Mouse (Mus musculus): ENCODE data around the gene Neu3. TPM values are rescaled to one million over a fixed set of nuclear protein-coding genes. Genes with fewer than 3 reads are reported as not detected.

Gene Neu3
- polyA plus RNA-seq, 1 experiment from 2014 or later = 5.2 TPM

GRCm38 (mm10) chr7:99794096-99794495 lies 34.1 kb downstream of the Neu3 start:
- Histone ChIP-seq H3K36me3 (ENCODE audit: control insufficient read depth, insufficient read depth) (no peaks in the 10 kb centered on the region), H3K4me2 (ENCODE audit: low read depth, low read length) (no peak overlapping the region), H3K27ac (ENCODE audit: low read length) (no peak overlapping the region), H3K9ac (ENCODE audit: low read length) (no peak overlapping the region), H3K4me1 (ENCODE audit: control insufficient read depth, insufficient read depth, low read length) (no peaks in the 10 kb centered on the region; the same call in none of the 2 replicates), H3K4me3 (ENCODE audit: low read length) (no peak overlapping the region), H3K9me3 (replicated peaks; ENCODE audit: control insufficient read depth, low read length) (peaks cover 7% of the 10 kb centered on the region), H3K27me3 (ENCODE audit: control insufficient read depth, insufficient read depth, low read length) (no peaks in the 10 kb centered on the region)
- 41% methylated on average over 2 of the region's 2 CpGs for WGBS
- no peak for ATAC-seq (replicated peaks; ENCODE audit: extremely low read depth, insufficient read depth, low FRiP score)

GRCm38 (mm10) chr7:99790816-99791215 lies 37.4 kb downstream of the Neu3 start:
- H3K4me1 ChIP-seq (ENCODE audit: control insufficient read depth, insufficient read depth, low read length) = no peaks in the 10 kb centered on the region; the same call in none of the 2 replicates
- no peaks in the 10 kb centered on the region for H3K27me3 ChIP-seq (ENCODE audit: control insufficient read depth, insufficient read depth, low read length)
- 81% methylated on average over 10 of the region's 10 CpGs for WGBS
- peaks cover 7% of the 10 kb centered on the region for H3K9me3 ChIP-seq (replicated peaks; ENCODE audit: control insufficient read depth, low read length)
- no peak for ATAC-seq (replicated peaks; ENCODE audit: extremely low read depth, insufficient read depth, low FRiP score)
- no peaks in the 10 kb centered on the region for H3K36me3 ChIP-seq (ENCODE audit: control insufficient read depth, insufficient read depth)
- H3K4me2 ChIP-seq (ENCODE audit: low read depth, low read length) = no peak overlapping the region
- no peak overlapping the region for H3K9ac ChIP-seq (ENCODE audit: low read length)
- no peak overlapping the region for H3K4me3 ChIP-seq (ENCODE audit: low read length)
- H3K27ac ChIP-seq (ENCODE audit: low read length) = no peak overlapping the region

- 58% methylated on average over 5 of the region's 5 CpGs for WGBS
- ATAC-seq (replicated peaks; ENCODE audit: extremely low read depth, insufficient read depth, low FRiP score) = no peak
- Histone ChIP-seq H3K9ac (ENCODE audit: low read length) (no peak overlapping the region), H3K4me3 (ENCODE audit: low read length) (no peak overlapping the region), H3K27me3 (ENCODE audit: control insufficient read depth, insufficient read depth, low read length) (no peaks in the 10 kb centered on the region), H3K27ac (ENCODE audit: low read length) (no peak overlapping the region), H3K9me3 (replicated peaks; ENCODE audit: control insufficient read depth, low read length) (peaks cover 7% of the 10 kb centered on the region), H3K4me2 (ENCODE audit: low read depth, low read length) (no peak overlapping the region), H3K4me1 (ENCODE audit: control insufficient read depth, insufficient read depth, low read length) (no peaks in the 10 kb centered on the region), H3K36me3 (ENCODE audit: control insufficient read depth, insufficient read depth) (no peaks in the 10 kb centered on the region)
Measured at GRCm38 (mm10) chr7:99788563-99788962, 39.7 kb downstream of the Neu3 start.

- Histone ChIP-seq H3K4me3 (ENCODE audit: low read length) (no peak overlapping the region), H3K4me2 (ENCODE audit: low read depth, low read length) (no peak overlapping the region), H3K27me3 (ENCODE audit: control insufficient read depth, insufficient read depth, low read length) (no peaks in the 10 kb centered on the region), H3K27ac (ENCODE audit: low read length) (no peak overlapping the region), H3K4me1 (ENCODE audit: control insufficient read depth, insufficient read depth, low read length) (no peaks in the 10 kb centered on the region), H3K9ac (ENCODE audit: low read length) (no peak overlapping the region), H3K9me3 (replicated peaks; ENCODE audit: control insufficient read depth, low read length) (peaks cover 5% of the 10 kb centered on the region; the same call in 1 of the 2 replicates), H3K36me3 (ENCODE audit: control insufficient read depth, insufficient read depth) (no peaks in the 10 kb centered on the region)
- 62% methylated on average over 2 of the region's 2 CpGs for WGBS
- ATAC-seq (replicated peaks; ENCODE audit: extremely low read depth, insufficient read depth, low FRiP score) = no peak
Measured at GRCm38 (mm10) chr7:99787935-99788334, 40.3 kb downstream of the Neu3 start.

- no peak overlapping the region for H3K27ac ChIP-seq (ENCODE audit: low read length)
- no peaks in the 10 kb centered on the region for H3K27me3 ChIP-seq (ENCODE audit: control insufficient read depth, insufficient read depth, low read length)
- peaks cover 4% of the 10 kb centered on the region; the same call in 1 of the 2 replicates for H3K9me3 ChIP-seq (replicated peaks; ENCODE audit: control insufficient read depth, low read length)
- H3K36me3 ChIP-seq (ENCODE audit: control insufficient read depth, insufficient read depth) = no peaks in the 10 kb centered on the region
- H3K9ac ChIP-seq (ENCODE audit: low read length) = no peak overlapping the region
- H3K4me2 ChIP-seq (ENCODE audit: low read depth, low read length) = no peak overlapping the region
- no peak for ATAC-seq (replicated peaks; ENCODE audit: extremely low read depth, insufficient read depth, low FRiP score)
- H3K4me1 ChIP-seq (ENCODE audit: control insufficient read depth, insufficient read depth, low read length) = no peaks in the 10 kb centered on the region
- WGBS = 87% methylated on average over 3 of the region's 3 CpGs
- no peak overlapping the region for H3K4me3 ChIP-seq (ENCODE audit: low read length)
Measured at GRCm38 (mm10) chr7:99786774-99787173, 41.4 kb downstream of the Neu3 start.

- H3K9ac ChIP-seq (ENCODE audit: low read length) = no peak overlapping the region
- H3K4me3 ChIP-seq (ENCODE audit: low read length) = no peak overlapping the region
- H3K36me3 ChIP-seq (ENCODE audit: control insufficient read depth, insufficient read depth) = no peaks in the 10 kb centered on the region
- no peak overlapping the region for H3K4me2 ChIP-seq (ENCODE audit: low read depth, low read length)
- no peaks in the 10 kb centered on the region for H3K27me3 ChIP-seq (ENCODE audit: control insufficient read depth, insufficient read depth, low read length)
- no peaks in the 10 kb centered on the region for H3K4me1 ChIP-seq (ENCODE audit: control insufficient read depth, insufficient read depth, low read length)
- 79% methylated on average over 3 of the region's 3 CpGs for WGBS
- ATAC-seq (replicated peaks; ENCODE audit: extremely low read depth, insufficient read depth, low FRiP score) = no peak
- no peak overlapping the region for H3K27ac ChIP-seq (ENCODE audit: low read length)
- H3K9me3 ChIP-seq (replicated peaks; ENCODE audit: control insufficient read depth, low read length) = no peaks in the 10 kb centered on the region
Measured at GRCm38 (mm10) chr7:99785553-99785952, 42.7 kb downstream of the Neu3 start.

GRCm38 (mm10) chr7:99783421-99783820 lies 44.8 kb downstream of the Neu3 start:
- no peak overlapping the region for H3K9ac ChIP-seq (ENCODE audit: low read length)
- no peak overlapping the region for H3K27ac ChIP-seq (ENCODE audit: low read length)
- no peaks in the 10 kb centered on the region; the same call in 1 of the 2 replicates for H3K9me3 ChIP-seq (replicated peaks; ENCODE audit: control insufficient read depth, low read length)
- H3K4me2 ChIP-seq (ENCODE audit: low read depth, low read length) = no peak overlapping the region
- ATAC-seq (replicated peaks; ENCODE audit: extremely low read depth, insufficient read depth, low FRiP score) = no peak
- WGBS = 85% methylated on average over 7 of the region's 7 CpGs
- H3K4me1 ChIP-seq (ENCODE audit: control insufficient read depth, insufficient read depth, low read length) = no peaks in the 10 kb centered on the region
- no peak overlapping the region for H3K4me3 ChIP-seq (ENCODE audit: low read length)
- no peaks in the 10 kb centered on the region for H3K36me3 ChIP-seq (ENCODE audit: control insufficient read depth, insufficient read depth)
- no peaks in the 10 kb centered on the region for H3K27me3 ChIP-seq (ENCODE audit: control insufficient read depth, insufficient read depth, low read length)

- 70% methylated on average over 2 of the region's 2 CpGs for WGBS
- no peaks in the 10 kb centered on the region for H3K27me3 ChIP-seq (ENCODE audit: control insufficient read depth, insufficient read depth, low read length)
- no peak overlapping the region for H3K4me2 ChIP-seq (ENCODE audit: low read depth, low read length)
- H3K4me3 ChIP-seq (ENCODE audit: low read length) = no peak overlapping the region
- no peak overlapping the region for H3K9ac ChIP-seq (ENCODE audit: low read length)
- H3K27ac ChIP-seq (ENCODE audit: low read length) = no peak overlapping the region
- no peaks in the 10 kb centered on the region for H3K36me3 ChIP-seq (ENCODE audit: control insufficient read depth, insufficient read depth)
- no peaks in the 10 kb centered on the region; the same call in 1 of the 2 replicates for H3K9me3 ChIP-seq (replicated peaks; ENCODE audit: control insufficient read depth, low read length)
- ATAC-seq (replicated peaks; ENCODE audit: extremely low read depth, insufficient read depth, low FRiP score) = no peak
- H3K4me1 ChIP-seq (ENCODE audit: control insufficient read depth, insufficient read depth, low read length) = no peaks in the 10 kb centered on the region
Measured at GRCm38 (mm10) chr7:99781916-99782315, 46.3 kb downstream of the Neu3 start.

GRCm38 (mm10) chr7:99781385-99781784 lies 46.8 kb downstream of the Neu3 start:
- Histone ChIP-seq H3K9ac (ENCODE audit: low read length) (no peak overlapping the region), H3K27me3 (ENCODE audit: control insufficient read depth, insufficient read depth, low read length) (no peaks in the 10 kb centered on the region), H3K4me1 (ENCODE audit: control insufficient read depth, insufficient read depth, low read length) (no peaks in the 10 kb centered on the region), H3K9me3 (replicated peaks; ENCODE audit: control insufficient read depth, low read length) (no peaks in the 10 kb centered on the region; the same call in 1 of the 2 replicates), H3K4me3 (ENCODE audit: low read length) (no peak overlapping the region), H3K36me3 (ENCODE audit: control insufficient read depth, insufficient read depth) (no peaks in the 10 kb centered on the region), H3K4me2 (ENCODE audit: low read depth, low read length) (no peak overlapping the region), H3K27ac (ENCODE audit: low read length) (no peak overlapping the region)
- 62% methylated on average over 5 of the region's 5 CpGs for WGBS
- ATAC-seq (replicated peaks; ENCODE audit: extremely low read depth, insufficient read depth, low FRiP score) = no peak
